Mouse (Mus musculus): ENCODE results near the gene Gm42906.

The Gm42906 gene

DNA sequence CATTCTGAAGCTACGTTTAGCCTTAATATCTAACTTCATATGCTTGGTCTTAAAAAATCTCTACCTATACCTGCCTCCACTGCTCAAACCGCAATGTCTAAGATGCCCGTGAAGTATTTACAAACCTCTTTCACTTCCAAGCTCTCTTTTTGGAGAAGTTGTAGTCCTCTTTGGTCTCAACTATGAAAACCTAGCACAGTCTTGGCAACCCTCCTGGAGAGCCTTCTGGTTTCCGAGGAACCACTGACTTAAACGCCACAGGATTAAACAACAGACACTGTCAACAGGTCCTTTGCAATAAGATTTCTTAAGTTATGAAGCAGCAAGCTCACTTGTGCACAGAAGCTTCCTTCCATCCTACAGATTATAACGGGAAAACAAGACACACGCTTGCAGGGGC, 196.1 kb downstream of the Gm42906 start:
- no peak for DNase-seq

DNA sequence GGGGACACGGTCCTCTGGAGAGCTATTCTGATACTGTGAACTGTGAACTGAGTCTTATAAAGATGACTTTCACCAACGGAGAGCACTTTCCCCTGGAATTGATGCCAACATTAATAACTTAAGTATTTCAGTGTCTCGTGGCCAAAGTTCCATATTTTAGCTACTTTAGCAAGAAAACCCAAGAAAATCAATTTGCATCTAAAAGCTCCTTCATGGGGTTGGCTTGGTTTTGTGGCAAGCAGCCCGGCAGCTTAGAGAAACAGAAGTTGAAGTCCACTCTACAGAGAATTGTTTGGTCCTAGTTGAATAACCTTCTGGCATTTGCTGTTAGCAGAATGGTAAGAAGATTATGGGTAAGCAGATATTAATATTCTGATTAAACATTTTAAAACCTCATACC, 196.6 kb downstream of the Gm42906 start:
- no peak for DNase-seq

DNA sequence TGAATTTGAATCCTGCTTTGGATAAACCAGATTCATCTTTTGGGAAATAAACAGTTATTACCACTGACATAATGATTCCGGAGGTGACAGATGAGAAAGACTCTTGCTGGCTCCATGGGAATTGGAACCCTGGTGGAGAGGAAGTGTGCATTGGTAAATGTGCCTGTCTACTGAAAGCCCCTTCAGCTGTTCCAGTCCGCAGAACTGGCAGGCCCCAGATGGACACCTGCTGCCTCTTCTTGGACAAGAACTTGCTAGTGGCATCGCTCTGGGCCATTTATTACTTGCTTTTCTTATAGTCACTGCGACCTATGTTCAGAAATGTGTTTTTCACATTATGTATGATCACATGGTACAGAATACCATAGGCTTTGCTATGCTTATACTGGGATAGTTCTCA, 197.5 kb downstream of the Gm42906 start:
- DNase-seq = no peak

DNA sequence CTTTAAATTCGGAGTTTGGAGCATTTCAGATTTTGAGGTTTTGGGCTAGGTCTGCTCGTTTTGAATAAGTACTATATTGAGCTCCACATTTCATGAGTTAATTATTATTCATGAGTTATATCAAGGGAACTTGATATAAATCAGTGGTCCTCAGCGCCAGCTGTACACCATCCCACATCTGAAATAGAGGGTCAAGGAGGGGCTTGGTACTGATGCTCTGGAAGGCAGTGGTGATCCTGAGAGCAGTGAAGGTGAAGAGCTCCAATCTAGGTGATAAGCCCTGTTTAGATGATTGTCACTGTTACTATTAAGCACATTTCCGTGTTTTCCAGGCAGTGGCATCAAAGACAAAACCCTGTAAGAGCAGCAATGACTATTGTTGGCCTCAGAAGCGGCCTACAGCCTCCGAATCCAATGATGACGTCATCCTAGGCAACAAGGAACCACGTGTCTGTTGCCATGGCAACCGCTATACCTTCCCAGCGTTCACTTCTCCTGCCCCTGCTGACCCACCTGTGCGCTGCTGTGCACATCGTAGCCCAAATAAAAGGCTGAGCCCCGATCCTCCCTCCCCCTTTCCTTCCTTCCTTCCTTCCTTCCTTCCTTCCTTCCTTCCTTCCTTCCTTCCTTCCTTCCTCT, 199.5 kb downstream of the Gm42906 start:
- DNase-seq = no peak

DNA sequence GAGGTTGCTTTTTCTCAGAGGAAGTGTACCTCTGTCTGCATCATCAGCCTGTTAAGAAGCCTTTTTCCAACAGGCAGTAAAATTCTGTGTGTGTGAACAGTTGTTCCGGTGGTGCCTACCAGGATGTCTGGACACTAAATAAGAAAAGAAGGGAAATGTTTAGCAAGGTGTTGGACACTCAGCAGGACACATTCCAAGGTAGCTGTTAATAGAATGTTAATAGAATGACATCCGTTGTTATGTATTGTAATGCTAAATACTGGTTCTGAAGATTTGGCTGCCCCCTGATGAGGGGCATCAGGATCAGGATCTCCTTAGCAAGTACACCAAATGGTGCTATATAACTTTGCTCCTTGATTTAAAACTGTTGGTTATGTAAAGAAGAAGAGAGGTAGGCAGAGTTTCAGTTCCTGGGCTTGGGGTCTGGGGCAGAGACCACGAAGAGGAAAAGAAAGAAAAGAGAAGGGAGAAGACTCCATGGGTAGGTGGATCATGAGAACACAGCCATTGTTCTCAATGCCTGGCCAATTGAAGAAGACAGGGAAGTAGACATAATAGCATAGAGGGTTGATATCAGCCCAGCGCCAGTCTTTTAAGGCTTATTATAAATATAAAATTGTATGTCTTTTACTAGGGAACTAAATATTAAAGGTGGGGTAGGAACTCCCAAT, 204.1 kb downstream of the Gm42906 start:
- DNase-seq = no peak

DNA sequence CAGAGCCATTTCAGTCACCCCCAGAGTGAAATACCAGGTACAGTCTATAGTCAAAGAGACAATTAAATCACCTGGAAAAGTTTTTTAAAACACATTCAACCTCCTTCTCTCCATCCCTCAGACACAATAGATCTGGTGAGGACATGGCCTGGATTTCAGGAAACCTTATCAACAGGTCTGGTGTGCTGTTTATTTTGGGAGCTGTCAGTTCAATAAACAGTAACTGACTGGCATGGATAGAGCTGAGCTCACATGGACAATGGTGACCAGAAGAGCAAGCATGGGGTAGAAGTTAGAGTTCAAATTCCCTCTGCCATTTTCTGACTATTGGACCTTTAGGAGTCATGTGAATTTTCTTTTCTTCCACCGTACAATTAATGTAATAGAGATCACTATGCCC, 205.2 kb downstream of the Gm42906 start:
- DNase-seq = no peak

DNA sequence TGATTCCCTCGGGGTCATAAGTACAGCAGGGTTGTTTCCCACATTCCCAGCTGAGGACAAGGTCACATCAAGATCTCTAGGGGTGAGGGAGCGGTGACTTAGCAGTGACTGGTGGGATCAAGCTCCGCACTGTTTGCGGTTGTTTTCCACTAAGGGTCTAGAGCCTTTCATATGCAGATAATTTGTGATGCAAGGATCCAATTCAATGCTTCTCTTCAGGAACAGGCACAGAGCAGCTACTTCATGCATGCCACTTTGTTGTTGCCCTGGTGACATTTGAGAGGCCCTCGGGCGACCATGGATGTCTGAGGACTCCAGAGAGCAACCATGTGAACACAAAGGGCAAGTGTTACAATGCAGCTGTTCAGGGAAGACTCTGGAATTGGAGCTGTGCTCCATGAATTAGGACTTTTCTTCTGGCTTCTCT, 209.3 kb downstream of the Gm42906 start:
- peak; percentile 32 for DNase-seq

DNA sequence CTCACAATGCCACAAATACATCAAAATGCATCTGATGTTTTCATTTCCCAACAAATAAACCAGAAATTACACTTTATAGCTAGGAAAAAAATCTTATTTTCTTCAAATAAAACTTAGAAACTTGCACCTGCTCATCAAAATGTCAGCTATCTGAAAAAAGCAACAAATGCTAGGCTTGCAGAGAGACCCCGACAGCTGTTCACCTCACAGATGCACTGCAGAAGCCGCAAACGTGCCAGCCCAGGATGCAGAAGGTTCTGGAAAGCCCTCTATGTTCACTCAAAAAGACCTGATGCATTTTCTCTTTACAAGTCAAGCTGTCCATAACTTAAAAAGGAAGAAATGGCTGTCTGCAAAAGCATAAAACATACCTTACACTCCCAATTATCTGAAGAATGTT, 214.9 kb downstream of the Gm42906 start:
- no peak for DNase-seq

DNA sequence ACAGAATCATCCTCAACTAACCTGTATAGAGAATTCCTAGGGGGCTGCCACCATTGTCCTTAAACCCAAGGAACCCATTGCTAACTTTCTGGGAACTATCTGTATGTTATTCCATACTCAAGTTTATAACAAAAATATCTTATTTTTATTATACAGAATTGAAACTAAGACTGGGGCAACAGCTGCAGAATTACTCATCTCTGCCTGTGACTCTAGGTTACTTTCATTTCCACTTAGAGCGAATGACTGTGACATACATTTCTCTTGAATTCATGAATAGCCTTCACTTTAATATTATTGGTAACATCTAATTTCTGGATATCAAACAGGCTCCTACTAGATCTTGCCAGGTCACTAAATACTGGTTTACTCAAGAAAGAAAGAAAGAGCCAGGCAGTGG, 217.1 kb downstream of the Gm42906 start:
- DNase-seq = no peak

DNA sequence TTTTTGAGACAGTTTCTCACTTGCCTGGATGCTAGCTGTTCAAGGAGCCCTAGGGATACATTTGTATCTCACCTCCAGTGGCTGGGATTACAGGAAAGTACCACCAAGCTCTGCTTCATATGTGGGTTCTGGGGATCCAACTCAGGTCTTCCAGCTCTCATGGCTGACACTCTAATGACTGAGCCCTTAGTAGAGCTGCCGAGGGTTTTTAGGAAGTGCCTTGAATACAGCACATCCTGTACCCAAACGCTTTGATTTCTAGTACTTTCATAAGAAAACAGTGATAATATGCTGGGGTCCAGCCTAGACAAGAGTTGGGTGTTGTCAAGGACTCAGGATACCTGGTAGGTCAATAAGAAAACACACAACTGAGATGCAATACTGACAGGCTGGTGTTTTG, 217.9 kb downstream of the Gm42906 start:
- no peak for DNase-seq

DNA sequence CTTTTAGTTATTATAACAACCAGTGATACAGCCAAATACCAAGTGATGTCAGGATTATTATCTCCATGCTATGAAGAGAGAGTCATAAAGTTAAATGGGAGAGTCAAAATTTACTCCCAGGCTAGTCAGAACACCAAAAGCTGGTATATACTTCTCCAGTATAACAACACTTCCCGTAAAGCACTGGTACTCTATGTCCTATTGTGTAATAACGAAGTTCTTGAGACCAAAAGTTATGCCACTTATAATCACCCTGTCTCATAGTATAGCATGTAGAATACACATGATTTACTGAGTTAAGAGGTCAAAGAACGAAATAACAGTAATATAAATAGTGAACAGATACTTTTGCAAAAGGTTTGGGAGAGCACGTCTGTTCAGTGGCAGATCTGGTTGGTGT, 222.9 kb downstream of the Gm42906 start:
- DNase-seq = no peak

DNA sequence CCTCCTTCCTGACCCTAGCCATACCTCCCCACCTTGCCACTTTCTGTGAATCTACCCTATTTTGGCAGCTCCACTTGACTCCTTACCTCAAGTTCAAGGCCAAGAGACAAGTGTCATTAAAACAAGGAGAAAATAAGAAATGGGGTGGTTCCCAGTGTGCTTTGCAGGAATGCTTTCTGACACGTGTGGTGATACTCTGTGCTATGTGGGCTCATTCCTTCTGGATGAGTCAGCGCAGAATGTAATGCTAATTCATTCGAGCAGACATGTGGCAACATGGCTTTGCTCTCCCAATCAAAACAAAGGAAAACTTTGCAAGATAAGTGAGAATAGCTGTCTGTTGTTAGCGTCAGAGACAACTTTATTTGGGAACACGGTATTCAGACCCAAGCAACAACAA, 225.0 kb downstream of the Gm42906 start:
- DNase-seq = peak; percentile 9

DNA sequence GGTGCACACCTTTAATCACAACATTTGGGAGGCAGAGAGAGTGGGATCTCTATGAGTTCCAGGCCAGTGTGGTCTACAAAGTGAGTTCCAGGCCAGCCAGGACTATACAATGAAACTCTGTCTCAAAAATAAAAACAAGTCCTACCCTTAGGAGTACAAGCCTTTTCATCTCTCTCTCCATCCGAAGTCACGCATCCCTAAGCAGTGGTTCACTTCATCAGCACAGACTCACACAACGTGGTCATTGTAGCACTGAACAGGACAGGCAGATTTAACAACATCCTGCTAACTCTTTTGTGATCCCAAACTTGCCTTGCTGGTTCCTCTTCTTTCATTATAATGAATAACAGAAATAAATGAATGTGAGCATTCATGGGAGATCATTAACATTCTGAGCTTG, 226.7 kb downstream of the Gm42906 start:
- no peak for DNase-seq

DNA sequence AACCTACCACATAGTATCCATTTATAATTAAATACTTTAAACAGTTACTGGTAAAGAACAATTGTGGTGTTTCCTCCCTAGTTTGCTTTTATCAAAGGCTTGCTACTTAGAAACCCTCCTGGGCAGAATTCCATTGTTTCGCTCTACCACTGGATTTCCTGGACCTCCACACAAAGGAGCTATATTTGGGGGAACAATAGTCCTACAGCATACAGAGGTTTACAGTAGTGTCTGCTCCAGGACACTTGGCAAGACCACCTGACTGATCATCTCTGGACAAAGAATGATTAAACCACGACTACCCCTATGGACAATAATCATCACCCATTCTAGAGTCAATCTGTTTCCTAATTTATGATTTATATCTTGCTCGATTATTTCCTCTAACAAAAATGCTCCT, 228.7 kb downstream of the Gm42906 start:
- DNase-seq = peak; percentile 7

DNA sequence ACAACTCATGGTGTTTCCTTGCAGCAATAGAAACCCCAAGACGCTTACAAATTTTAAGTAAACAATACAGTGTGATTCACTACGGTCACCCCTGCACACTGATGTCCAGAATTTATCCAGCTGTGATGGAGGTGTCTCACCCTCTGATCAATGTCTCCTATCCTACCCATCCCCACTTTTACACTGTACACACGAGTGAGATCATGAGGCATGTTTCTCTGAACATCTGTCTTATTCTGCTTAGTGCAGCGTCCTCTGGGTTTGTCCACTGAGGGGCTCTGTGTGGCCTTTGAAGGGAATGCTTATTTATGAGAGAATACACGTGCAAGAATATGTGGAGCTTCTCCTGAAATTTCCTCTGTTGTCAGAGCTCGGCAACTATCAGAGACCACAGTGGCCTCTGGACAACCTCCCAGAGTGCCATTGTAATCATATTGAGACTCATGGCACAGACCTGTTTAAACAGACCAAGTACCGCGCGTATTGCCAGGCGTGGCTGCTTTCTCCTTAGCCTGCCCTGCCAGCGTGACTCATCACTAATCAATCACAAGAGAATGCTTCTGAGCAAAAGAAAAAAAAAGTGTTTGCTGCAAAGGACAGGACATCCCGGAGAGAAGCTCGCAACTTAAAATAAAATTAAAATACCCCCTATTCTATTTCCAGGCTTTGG, 231.2 kb downstream of the Gm42906 start:
- no peak for DNase-seq

DNA sequence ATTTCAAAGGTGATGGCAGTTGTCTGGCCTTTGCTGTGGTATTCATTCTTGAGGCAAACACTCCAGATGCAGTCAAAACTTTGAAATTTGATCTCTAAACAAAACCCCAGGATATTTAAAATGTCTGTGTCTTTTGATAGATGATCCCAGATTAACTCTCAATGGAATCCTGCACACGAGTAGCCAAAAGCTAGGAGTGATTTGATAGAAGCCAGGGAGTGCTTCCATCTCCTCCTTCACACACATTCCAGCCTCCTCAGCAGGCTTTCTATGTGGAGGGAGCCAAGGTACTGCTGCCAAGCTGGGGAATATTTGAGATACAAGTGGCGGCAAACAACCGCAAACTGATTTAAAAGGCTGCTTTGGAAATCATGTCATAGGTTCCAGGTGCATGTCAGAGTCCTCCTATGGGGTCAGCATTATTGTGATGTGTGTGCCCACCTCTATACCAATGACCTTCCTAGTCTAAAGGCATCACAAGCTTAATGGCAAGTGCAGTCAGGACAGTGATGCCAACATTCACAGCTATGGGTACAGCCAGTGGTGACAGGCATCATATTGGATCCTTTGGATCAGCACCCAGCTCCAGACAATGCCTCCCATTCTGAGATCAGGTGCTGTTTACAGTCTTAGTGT, 234.0 kb downstream of the Gm42906 start:
- no peak for DNase-seq

DNA sequence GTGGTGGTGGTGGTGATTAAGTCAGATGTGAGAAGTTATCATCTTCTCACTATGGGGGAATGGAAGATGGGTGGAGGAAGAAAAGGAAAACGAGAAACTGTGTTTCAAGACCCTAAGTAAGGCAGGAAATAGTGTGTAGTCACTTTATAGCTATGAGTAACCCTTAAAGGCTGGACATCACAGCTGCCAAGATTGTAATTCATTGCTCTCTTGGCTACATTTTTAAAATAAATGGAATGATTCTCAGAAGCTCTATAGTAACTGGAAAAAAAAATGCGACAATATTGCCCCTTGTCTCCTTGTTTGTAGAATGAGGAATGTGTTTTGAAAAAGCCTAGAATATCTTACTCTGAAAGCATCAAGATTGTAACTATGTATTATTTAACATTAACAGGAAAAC, 235.7 kb downstream of the Gm42906 start:
- no peak for DNase-seq

DNA sequence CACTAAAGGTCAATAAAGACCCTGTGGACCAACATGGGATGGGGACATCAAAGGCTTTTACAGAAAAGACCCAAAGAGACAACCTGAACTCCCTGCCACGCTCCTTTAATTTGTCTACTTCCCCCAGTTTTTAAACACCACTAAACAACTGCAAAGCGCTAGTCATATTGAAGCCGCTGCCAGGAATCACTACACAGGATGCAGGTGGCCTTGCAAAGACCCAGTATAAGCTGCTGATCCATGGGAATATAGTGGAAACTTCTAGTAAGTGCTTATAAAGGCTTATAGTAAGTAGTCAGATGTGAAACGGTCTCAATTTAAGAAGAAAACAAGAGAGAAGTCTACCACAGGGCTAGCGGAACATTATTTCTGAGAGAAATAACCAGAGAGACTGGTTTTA, 237.2 kb downstream of the Gm42906 start:
- DNase-seq = no peak

DNA sequence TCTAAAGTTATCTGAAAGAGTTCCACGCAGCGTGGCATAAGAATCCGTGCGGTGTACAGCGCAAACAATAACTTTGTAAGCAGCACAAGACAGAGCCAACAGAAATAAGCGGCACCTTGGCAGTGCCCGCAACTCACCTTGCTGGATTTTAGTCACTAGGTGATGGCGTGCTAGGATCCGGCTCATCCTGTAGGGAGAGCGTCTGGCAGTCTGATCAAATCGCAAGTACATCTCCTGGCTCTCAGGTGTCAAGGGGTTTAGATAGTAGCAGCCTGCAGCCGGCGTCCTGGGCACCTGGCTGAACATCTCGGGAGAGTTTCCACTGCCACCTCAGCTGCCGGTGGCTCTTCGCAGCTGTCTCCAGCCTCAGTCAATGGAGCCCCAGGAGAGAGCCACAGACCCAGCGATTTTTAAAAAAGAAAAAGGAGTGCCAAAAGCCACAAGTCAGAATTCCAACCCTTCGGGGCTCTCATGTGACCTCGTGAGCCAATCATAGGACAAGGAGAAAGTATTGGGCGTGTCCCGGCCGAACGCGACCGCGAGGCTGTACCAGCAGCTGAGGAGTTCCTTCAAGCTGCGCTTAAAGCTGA, 238.1 kb downstream of the Gm42906 start:
- DNase-seq = peak; percentile 84

DNA sequence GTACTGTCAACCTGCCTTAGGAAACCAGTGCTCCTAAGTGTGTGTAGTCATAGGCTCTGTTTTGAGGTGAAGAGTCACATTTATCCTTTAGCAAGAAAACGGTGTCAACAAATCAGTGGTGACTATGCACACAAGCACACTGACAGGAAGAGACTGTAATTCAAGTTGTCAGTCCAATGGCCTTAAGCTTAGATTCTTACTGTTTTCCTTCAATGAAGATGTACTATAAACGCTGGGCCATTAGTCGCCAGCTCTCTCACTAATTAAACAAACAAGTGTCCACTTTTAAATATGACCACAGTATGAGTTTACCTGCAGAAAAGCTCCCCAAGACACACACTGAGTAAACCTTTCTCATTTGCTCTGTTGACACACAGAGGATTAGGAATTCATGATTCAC, 238.6 kb downstream of the Gm42906 start:
- no peak for DNase-seq

DNA sequence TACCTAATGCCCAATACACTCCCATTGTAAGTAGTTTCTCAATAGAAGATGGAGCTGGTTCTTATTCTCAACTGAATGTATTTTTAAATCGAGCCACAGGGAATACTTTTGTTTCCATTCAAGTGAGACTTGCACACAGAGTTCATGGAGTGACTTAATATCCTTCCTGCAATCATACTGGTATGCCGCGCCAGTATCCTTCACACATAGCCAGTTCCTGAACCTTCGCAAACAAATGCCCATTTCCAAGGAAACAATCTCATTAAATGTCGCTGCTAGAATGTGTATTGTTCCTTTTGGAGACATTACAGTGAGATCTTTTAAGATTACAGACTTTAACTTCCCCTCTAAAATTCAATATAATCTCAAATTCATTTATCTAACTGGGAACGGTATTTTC, 239.3 kb downstream of the Gm42906 start:
- no peak for DNase-seq

DNA sequence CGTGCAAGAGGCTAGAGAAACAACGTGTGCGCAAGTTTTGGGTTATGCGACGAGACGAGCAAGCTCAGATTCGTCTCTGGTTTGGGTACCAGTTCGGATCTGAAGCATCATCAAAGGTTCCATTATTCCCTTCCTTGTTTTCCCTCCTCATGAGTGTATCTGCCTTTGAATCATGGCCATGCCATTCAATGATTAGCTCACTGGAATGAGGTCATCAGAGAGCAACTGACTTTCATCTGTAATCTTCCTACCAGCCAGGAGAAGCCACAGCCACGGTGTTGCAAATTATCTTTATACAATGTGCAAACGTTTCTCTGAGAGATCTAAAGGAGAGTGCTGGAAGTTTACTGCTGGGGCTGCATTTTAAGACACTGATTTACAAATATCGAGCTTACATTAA, 240.6 kb downstream of the Gm42906 start:
- no peak for DNase-seq

DNA sequence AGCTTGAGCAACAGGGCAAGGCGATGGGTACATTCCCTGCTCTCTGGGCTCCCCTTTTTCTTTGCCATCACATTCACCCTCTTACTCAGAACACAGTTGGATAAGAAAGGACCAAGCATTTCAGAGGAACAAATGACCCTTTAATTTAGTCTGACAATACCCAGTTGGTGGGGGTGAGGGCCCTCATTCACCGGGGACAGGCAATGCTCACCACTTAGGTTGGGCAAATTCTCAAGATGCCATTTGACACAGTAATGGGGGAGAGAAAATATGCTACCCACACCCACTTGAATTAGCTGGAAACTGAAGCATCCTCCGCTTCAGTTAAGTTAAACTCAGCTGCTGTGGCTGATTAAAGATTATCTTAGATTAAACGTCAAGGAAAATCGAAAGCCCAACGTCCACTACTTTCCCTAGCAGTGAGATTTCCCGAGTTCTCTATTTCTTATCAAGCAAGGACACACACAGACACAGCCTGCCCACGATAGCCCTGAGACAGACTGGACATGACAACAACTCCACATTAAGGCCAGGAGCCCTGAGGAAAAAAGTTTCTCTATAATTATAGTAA, 242.6 kb downstream of the Gm42906 start:
- no peak for DNase-seq
